Mouse (Mus musculus) adrenal gland, postnatal 36 days (tissue): ENCODE measurements around the gene Mmd. TPM values are rescaled to one million over a fixed set of nuclear protein-coding genes. Genes with fewer than 3 reads are reported as not detected.

Source experiments
- DNase-seq, 2 experiments: peaks; one replicate each; pipeline ENCODE4 v3.0.0; 2021; ENCODE audit warnings: mixed read lengths in 1 of 2
- total RNA-seq, 2 experiments: library from RNA; stranded (reverse); gene quantifications; 2 replicates each; pipeline ENCODE4 v1.2.3; 2021

Gene Mmd
- total RNA-seq, 2 experiments from 2014 or later: 86.1 to 156 TPM

GRCm38 (mm10) chr11:90283601-90284000 lies 34.3 kb downstream of the Mmd start:
- no peak for DNase-seq

- DNase-seq: no peak
Observed at GRCm38 (mm10) chr11:90284079-90284478, 34.8 kb downstream of the Mmd start.

- no peak for DNase-seq
Observed at GRCm38 (mm10) chr11:90284623-90285022, 35.4 kb downstream of the Mmd start.

GRCm38 (mm10) chr11:90286550-90287154 lies 37.4 kb downstream of the Mmd start:
- no peak for DNase-seq

- no peak for DNase-seq
Observed at GRCm38 (mm10) chr11:90291156-90291555, 41.9 kb downstream of the Mmd start.

- no peak for DNase-seq
Observed at GRCm38 (mm10) chr11:90292766-90293165, 43.5 kb downstream of the Mmd start.

GRCm38 (mm10) chr11:90294622-90295021 lies 45.4 kb downstream of the Mmd start:
- DNase-seq: no peak

GRCm38 (mm10) chr11:90306067-90306466 lies 56.8 kb downstream of the Mmd start:
- DNase-seq: no peak

GRCm38 (mm10) chr11:90306993-90307392 lies 57.7 kb downstream of the Mmd start:
- DNase-seq: peak; percentile 68 to 74

GRCm38 (mm10) chr11:90314606-90315005 lies 65.3 kb downstream of the Mmd start:
- DNase-seq: no peak

GRCm38 (mm10) chr11:90317482-90317881 lies 68.2 kb downstream of the Mmd start:
- peak; percentile 49 to 64 for DNase-seq

- DNase-seq: no peak
Observed at GRCm38 (mm10) chr11:90320922-90321321, 71.7 kb downstream of the Mmd start.

GRCm38 (mm10) chr11:90324597-90324996 lies 75.3 kb downstream of the Mmd start:
- no peak for DNase-seq

GRCm38 (mm10) chr11:90326146-90326545 lies 76.9 kb downstream of the Mmd start:
- DNase-seq: no peak

- DNase-seq: no peak
Observed at GRCm38 (mm10) chr11:90326836-90327235, 77.6 kb downstream of the Mmd start.

Other genes starting within 250 kb of the Mmd start
- 1 to 10 TPM; 5.0 to 9.0 TPM for gene Pctp, start 246.6 kb upstream of the Mmd start, total RNA-seq
- gene Tmem100, start 219.1 kb upstream of the Mmd start, total RNA-seq: 1 to 10 TPM; 3.3 to 7.1 TPM
- 1 to 10 TPM; 2.6 to 5.3 TPM for gene Gm45716, start 61.8 kb upstream of the Mmd start, total RNA-seq
- 10 to 100 TPM in 1 of 2 experiments, 1 to 10 TPM in 1; 10.0 to 13.7 TPM for gene Hlf, start 141.4 kb downstream of the Mmd start, total RNA-seq